Mouse (Mus musculus) heart, embryonic 11.5 days (tissue): ENCODE data around the gene Lama5. TPM values are rescaled to one million over a fixed set of nuclear protein-coding genes. Genes with fewer than 3 reads are reported as not detected.

ENCODE experiments used
- ATAC-seq: fragments of 200-750 bp; cut with Nextera tagmentation; replicated peaks from 2 replicates; pipeline ENCODE4 v1.8.0; 2017; ENCODE audit warnings: moderate library complexity; ENCODE audit not compliant: insufficient number of reproducible peaks, low FRiP score, low TSS enrichment
- H3K27ac ChIP-seq: fragments of 300-500 bp; sonication (generic); 2 replicates; pipeline ENCODE4 v1.5.1; 2014; ENCODE audit warnings: mild to moderate bottlenecking, low read depth, low read length
- H3K27me3 ChIP-seq: fragments of 300-500 bp; sonication (generic); 2 replicates; pipeline ENCODE4 v1.6.1; 2014; ENCODE audit warnings: mild to moderate bottlenecking, low read length, mixed read lengths; ENCODE audit not compliant: control insufficient read depth, insufficient read depth
- H3K36me3 ChIP-seq: fragments of 300-500 bp; sonication (generic); 2 replicates; pipeline ENCODE4 v1.6.1; 2014; ENCODE audit warnings: mild to moderate bottlenecking, low read length, moderate library complexity, mixed read lengths; ENCODE audit not compliant: control insufficient read depth, insufficient read depth
- H3K4me1 ChIP-seq: fragments of 300-500 bp; sonication (generic); 2 replicates; pipeline ENCODE4 v1.6.1; 2014; ENCODE audit warnings: low read length; ENCODE audit not compliant: control insufficient read depth, insufficient read depth
- H3K4me2 ChIP-seq: fragments of 300-500 bp; sonication (generic); 2 replicates; pipeline ENCODE4 v1.6.1; 2014; ENCODE audit warnings: mild to moderate bottlenecking, moderate library complexity
- H3K4me3 ChIP-seq: fragments of 300-500 bp; sonication (generic); 2 replicates; pipeline ENCODE4 v1.5.1; 2014; ENCODE audit warnings: low read depth, low read length
- H3K9ac ChIP-seq: fragments of 300-500 bp; sonication (generic); 2 replicates; pipeline ENCODE4 v1.6.1; 2014; ENCODE audit warnings: mild to moderate bottlenecking, low read depth, low read length, moderate library complexity
- H3K9me3 ChIP-seq: fragments of 300-500 bp; sonication (generic); replicated peaks from 2 replicates; pipeline ENCODE4 v1.6.1; 2016; ENCODE audit warnings: low read length; ENCODE audit not compliant: control insufficient read depth
- WGBS: fragments of 180-500 bp; shearing (Covaris S2); extraction: QIAGEN DNeasy Blood & Tissue Kit; methylation state at CpG from one replicate; pipeline ENCODE4 v1.1.7; 2014; ENCODE audit not compliant: insufficient replicate concordance; 5-methylcytosine and 5-hydroxymethylcytosine counted together
- polyA plus RNA-seq: library from polyadenylated mRNA; unstranded; fragments of >200 nt; fragmentation: Nextera tagmentation; extraction: Ambion mirVana; gene quantifications from 2 replicates; pipeline ENCODE4 v1.2.1, GENCODE M21; 2014

The Lama5 gene
- polyA plus RNA-seq, 1 experiment from 2014 or later, result 24.0 TPM

DNA sequence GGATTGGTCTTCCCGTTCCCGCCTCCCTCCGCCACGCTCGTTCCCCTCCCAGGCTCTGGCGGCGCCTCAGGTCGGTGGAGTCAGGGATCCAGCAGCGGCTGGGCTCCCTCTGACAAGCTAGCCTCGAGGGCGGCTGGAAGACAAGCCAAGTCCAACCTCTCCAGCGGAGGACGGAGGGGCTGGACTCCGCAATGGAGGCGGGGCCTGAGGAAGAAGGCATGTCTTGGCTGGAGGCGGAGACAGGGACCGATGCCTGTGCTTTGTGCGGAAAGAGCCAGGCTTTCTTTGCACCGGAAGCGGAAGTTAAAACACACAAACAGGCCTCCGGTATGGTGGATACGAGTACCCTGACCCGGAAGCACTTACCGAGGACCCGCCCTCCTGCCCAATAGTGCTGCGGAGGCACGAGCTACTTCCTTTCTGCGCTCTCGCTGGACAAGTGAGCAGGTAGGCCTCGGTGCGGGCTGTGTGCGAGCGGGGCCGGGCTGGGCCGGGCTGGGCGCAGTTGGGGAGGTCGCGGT lies 31.4 kb upstream of the Lama5 start, which contains the start of gene Rps21:
Gene Rps21 (plus strand): TSS at position 377 of the 521 bp plus-strand sequence.
- peak; percentile 97 for ATAC-seq
- H3K27me3 ChIP-seq, result no peaks in the 10 kb centered on the region
- WGBS, result under 1% methylated on average over 38 of the region's 38 CpGs
- peaks cover 8% of the 10 kb centered on the region for H3K36me3 ChIP-seq
- peak within 1 kb of the TSS; percentile 93 for H3K27ac ChIP-seq
- H3K4me1 ChIP-seq, result peaks cover 9% of the 10 kb centered on the region
- H3K4me2 ChIP-seq, result peak within 1 kb of the TSS; percentile 86
- H3K9ac ChIP-seq, result peak within 1 kb of the TSS; percentile 95
- peak within 1 kb of the TSS; percentile 96 for H3K4me3 ChIP-seq
- no peaks in the 10 kb centered on the region for H3K9me3 ChIP-seq

DNA sequence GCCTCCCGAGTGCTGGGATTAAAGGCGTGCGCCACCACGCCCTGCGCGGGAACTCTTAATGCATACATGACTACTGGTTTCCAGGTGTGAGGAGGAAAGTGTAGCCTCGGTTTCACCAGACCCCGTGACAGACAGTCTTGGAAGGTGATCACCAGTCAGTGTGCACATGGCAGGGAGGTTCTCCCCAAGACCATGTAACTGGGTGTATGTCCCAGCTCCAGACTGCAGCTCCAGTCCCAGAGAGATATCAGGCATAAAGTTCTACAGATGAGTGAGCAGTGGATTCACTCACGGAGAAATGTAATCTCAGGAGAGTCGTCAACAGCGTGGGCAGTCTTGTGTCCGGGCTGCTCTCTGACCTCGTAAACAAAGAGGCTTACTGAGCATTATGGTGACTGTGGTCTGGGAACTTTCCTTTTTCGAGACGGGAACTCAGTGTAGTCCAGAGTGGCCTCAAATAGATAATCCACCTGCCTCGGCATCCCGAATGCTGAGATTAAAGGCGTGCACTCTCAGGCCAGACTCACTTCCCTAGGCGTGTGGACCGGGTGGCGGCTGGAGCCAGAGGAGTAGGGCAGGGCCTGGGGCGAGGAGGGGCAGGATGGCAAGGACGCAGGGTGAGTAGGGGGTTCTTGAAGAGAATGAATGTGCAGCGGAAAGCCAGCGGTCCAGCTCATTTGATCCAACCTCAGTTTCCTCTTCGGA lies 30.8 kb upstream of the Lama5 start:
- peak overlapping the region; percentile 95 for H3K9ac ChIP-seq
- peak; percentile 48 for ATAC-seq
- H3K4me3 ChIP-seq, result peak overlapping the region; percentile 96
- peaks cover 9% of the 10 kb centered on the region for H3K4me1 ChIP-seq
- peaks cover 4% of the 10 kb centered on the region for H3K36me3 ChIP-seq
- H3K27ac ChIP-seq, result peak overlapping the region; percentile 93
- peak overlapping the region; percentile 83 for H3K4me2 ChIP-seq
- H3K27me3 ChIP-seq, result no peaks in the 10 kb centered on the region
- 23% methylated on average over 26 of the region's 26 CpGs for WGBS
- no peaks in the 10 kb centered on the region for H3K9me3 ChIP-seq

DNA sequence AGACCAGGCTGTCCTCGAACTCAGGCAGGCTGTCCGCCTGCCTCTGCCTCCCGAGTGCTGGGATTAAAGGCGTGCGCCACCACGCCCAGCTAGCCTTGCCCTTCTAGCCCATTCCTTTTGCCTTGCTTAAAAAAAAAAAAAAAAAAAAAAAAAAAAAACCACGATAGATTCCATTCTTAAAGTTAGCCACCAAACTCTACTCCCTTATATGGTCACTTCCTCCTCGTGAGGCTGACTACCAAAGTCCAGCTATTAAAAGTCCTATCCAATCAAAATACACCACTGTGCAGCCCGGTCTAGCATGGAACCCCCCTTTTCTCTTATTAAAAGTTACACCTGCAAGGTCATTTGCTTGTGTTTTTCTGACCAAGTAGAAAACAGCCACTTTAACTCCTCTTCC lies 30.0 kb upstream of the Lama5 start:
- Histone ChIP-seq H3K4me3 (no peak overlapping the region), H3K9me3 (no peaks in the 10 kb centered on the region), H3K9ac (no peak overlapping the region), H3K4me1 (peaks cover 9% of the 10 kb centered on the region), H3K4me2 (peak overlapping the region; percentile 83), H3K36me3 (peaks cover under 1% of the 10 kb centered on the region), H3K27ac (no peak overlapping the region), H3K27me3 (no peaks in the 10 kb centered on the region)
- no peak for ATAC-seq
- 86% methylated on average over 9 of the region's 9 CpGs for WGBS

DNA sequence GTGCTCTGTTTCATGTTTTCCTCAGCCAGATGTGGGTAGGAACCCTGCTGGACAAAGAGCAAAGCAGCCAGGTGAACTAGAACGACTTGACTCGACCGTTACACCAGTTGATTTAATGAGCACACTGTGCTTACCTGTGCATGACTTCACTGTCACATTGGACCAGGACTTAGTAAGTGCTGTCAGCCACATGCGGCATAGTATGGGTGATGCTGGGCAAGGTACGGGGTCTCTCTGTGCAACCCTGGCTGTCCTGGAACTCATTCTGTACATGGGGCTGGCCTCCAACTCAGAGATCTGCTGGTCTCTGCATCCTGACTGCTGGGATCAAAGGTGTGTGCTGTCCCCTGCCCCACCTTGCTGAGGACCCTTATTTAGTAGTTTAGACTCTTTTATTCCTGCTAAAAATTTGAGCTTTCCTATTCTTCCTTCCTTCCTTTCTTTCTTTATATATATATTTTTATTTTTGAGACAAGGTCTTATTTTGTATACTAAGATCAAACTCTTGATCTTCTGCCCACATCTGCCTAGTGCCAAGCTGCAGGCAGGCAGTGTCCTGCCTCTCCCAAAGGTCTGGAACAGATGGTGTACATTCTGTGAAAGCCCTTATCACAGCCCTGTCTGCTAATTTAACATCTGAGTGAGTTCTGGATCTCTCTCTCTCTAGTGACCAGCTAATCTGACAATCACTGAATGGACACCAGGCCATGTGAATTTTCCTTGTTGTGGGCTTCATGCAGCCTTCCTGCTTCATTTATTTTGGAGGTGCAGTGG lies 29.0 kb upstream of the Lama5 start:
- WGBS, result 89% methylated on average over 5 of the region's 5 CpGs
- Histone ChIP-seq H3K4me1 (peaks cover 9% of the 10 kb centered on the region), H3K4me2 (no peak overlapping the region), H3K9me3 (no peaks in the 10 kb centered on the region), H3K27me3 (no peaks in the 10 kb centered on the region), H3K27ac (no peak overlapping the region), H3K4me3 (no peak overlapping the region), H3K36me3 (no peaks in the 10 kb centered on the region; the same call in 1 of the 2 replicates), H3K9ac (no peak overlapping the region)
- ATAC-seq, result no peak

DNA sequence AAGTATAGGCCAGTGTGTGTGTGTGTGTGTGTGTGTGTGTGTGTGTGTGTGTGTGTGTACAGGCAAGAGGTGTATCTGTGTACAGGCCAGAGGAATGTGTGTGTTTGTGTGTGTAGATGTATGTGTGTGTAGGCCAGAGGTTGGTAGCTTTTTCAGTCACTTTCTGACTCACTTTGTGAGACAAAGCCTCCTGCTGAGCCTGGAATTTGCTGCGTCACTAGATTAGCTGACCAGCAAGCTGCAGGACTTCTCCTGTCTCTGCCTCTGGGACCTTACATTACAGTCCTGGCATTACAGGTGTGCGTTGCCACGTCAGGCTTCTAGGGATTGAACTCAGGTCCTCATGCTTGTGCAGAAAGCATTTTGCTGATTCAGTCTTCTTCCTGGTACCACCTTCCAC lies 26.2 kb upstream of the Lama5 start:
- Histone ChIP-seq H3K4me3 (no peak overlapping the region), H3K36me3 (no peaks in the 10 kb centered on the region), H3K9me3 (no peaks in the 10 kb centered on the region), H3K9ac (no peak overlapping the region), H3K27me3 (no peaks in the 10 kb centered on the region), H3K27ac (no peak overlapping the region), H3K4me1 (peaks cover 12% of the 10 kb centered on the region), H3K4me2 (no peak overlapping the region)
- WGBS, result 53% methylated on average over 3 of the region's 3 CpGs
- ATAC-seq, result no peak

DNA sequence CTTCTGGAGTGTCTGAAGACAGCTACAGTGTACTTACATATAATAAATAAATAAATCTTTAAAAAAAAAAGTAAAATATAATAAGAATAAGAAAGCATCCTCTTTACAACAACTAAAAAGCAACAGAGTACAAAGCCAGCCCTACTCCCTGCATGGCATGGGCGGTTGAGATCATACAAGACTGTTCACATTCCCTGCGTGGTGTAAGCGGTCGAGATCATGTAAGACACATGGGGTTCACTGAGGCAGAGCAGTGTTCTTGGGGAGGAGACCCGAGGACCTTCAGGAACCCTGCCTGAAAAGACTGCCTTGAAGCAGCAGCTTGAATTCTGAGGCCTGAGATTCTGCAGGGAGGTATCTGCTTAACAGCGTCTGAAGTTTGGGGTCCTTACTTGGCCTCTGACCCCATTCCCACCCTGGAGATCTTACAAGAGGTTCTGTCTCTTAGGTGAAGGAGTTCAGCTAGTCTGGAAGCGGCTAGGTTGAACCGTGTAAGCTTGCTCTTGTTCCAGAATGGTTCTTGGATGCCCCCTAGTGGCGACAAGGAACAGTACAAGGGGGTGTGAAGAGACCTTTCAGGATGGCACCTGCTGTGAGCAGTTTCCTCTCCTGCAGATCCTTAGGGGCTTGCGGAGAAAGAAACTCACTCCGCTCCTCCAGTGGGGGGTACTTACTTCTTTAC lies 25.4 kb upstream of the Lama5 start:
- no peaks in the 10 kb centered on the region for H3K27me3 ChIP-seq
- no peak overlapping the region for H3K27ac ChIP-seq
- no peak overlapping the region for H3K4me3 ChIP-seq
- peak; percentile 52 for ATAC-seq
- 30% methylated on average over 11 of the region's 11 CpGs for WGBS
- peaks cover 9% of the 10 kb centered on the region for H3K4me1 ChIP-seq
- no peak overlapping the region for H3K9ac ChIP-seq
- H3K9me3 ChIP-seq, result no peaks in the 10 kb centered on the region
- H3K36me3 ChIP-seq, result no peaks in the 10 kb centered on the region
- H3K4me2 ChIP-seq, result no peak overlapping the region

DNA sequence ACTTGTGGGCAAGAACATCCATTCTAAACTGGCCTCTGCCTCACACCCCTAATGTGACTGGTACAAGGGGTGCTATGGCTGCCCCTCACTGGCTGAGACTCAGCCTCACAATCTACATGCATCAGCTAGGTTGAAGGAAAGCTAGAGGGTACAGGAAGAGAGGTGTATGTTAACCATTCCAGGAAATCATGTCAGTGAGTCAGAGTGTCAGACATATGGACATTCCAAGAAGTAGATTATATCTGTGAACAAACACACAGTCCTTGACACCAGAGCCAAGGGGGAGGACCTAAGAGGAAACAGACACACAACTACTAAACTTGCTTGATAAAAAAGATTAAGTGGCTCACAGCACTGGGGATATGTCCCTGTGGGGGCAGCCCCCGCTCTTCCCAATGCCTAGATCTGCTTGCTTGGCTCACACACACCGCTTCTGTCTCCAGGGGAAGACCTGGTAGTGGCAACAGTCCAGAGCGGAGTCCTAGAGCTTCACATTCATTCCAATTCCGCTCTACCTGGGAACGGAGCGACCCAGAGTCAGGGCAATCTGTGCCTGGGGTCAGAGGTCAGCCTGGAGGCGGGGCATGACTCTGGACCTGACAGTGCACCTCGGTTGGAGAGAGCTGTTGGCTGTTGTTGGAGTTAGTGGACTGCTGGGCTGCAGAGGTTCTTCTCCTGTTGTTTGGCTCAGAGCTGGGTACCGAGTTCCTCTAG lies 23.4 kb upstream of the Lama5 start:
- no peak overlapping the region for H3K4me2 ChIP-seq
- no peak overlapping the region for H3K9ac ChIP-seq
- H3K4me1 ChIP-seq, result peaks cover 7% of the 10 kb centered on the region
- H3K27ac ChIP-seq, result no peak overlapping the region
- H3K27me3 ChIP-seq, result no peaks in the 10 kb centered on the region
- no peak overlapping the region for H3K4me3 ChIP-seq
- ATAC-seq, result no peak
- 65% methylated on average over 9 of the region's 9 CpGs for WGBS
- no peaks in the 10 kb centered on the region for H3K9me3 ChIP-seq
- no peaks in the 10 kb centered on the region for H3K36me3 ChIP-seq

DNA sequence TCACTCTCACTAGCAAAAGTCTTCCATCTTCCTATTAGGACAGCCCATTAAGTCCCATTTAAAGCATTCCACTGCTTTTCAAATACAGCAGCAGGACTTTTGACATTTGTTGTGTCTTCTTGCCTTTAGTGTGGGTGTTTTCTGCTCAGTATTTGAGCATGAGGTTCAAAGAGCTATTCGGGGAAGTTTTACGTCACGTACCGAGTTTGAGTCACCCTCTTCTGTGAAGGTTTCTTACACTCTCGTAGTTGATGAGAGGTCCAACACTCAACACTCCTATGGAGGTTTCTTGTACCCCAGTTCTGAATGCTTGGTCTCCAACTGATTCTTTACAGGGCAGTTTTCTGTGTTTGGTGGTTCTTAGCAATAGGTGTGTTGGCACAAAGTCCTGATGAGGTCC lies 22.3 kb upstream of the Lama5 start:
- no peaks in the 10 kb centered on the region for H3K36me3 ChIP-seq
- 92% methylated on average over 5 of the region's 5 CpGs for WGBS
- no peaks in the 10 kb centered on the region for H3K27me3 ChIP-seq
- peaks cover 7% of the 10 kb centered on the region for H3K4me1 ChIP-seq
- no peak overlapping the region for H3K4me2 ChIP-seq
- H3K27ac ChIP-seq, result no peak overlapping the region
- no peaks in the 10 kb centered on the region for H3K9me3 ChIP-seq
- H3K4me3 ChIP-seq, result no peak overlapping the region
- no peak for ATAC-seq
- no peak overlapping the region for H3K9ac ChIP-seq
